Mouse (Mus musculus): ENCODE measurements at regions not wholly inside any gene's neighbourhood (a gene's known extent, or its start where the extent isn't known, plus 50 kb on each side); places are given as distances from the start of the nearest gene placed in this dataset.
A peak's percentile ranks its signal among the peaks of the same experiment; 100 is the strongest.

DNA sequence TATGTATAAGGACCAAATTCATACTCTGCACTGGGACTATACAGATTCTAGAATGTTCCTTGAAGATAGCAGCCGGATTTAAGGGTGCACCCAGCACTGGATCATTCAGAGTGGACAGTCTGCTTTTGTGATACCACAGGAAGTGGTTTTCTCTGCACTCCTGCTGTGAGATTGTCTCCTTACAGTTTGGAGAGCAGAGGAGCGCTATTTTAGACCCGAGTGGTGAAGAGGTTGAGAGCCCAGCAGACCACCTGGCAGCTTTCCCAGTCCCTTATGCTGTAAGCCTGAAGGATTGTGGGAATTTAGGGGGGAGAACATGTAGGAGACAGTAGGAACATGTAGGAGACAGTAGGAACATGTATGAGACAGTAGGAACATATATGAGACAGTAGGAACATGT, 147.5 kb upstream of the Zmiz1 start:
- no peak for DNase-seq

DNA sequence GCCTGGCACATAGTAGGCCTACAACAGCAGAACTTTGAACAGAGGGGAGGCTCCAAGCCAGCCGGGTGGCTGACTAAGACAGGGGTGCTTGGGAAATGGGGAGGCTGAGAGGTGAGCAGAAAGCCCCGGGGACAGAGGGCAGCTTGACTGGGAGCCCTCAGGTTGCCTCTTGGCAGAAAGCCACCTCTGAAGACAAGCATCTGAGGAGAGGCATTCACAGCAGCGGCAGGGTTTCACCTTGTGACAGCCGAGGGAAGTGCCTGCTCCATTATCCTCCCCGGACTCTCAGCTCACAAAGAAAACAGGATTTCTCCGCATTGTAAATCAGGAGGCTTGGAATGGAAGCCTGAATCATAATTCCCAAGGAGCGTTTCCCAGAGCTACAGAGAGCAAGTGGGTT, 146.8 kb upstream of the Zmiz1 start:
- DNase-seq, result no peak

DNA sequence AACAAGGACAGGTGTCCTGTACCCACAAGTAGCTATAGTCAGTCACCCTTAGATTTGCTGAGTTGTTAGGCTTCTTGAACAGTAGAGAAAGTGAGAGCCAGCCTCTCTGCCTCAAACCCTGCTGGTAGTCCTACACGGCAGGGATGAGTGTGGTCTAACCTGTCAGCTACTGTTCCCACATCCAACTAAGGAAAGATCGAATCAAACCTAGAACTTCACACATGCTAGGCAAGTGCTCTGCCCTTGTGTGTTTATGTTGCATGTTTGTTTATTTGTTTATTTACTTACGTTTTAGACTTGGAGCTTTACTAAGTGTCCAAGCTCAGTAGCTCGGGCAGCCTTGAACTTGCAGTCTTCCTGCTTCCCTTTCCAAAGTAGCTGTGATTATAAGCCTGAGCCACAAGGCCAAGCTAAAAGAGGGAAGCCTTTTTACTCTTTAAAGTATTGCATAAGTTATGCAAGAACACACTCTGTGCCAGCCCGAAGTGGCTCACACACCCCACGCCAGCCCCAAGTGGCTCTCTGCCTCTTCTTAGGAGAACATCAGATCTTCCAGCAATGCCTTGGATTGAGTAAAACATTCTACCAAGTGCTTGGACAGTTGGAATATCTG, 146.1 kb upstream of the Zmiz1 start:
- no peak for DNase-seq

DNA sequence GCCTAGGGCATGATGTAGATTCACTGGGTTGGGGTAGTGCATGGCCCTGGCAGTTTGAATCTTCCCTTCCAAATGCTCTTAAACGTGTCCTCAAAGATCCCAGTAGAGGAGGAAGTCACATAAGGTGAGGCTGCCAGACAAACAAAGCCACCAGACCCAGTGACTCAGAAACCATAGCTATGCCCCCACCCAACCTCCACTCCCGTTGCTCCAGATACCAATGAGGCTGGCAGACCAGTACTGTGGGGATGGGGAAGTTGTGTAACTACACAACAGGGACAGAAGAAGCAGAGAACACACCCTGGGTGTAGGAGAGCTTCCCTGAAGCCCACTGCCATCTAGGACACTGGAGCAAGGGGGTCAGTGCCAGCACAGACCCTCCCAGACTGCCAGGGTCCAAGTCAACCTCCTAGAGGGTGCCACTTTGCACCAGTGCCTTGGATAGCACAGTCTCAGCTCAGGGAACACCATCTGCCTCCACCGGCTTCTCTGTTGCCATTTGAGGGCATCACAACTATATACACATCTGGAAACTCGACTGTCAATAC, 145.2 kb upstream of the Zmiz1 start:
- no peak for DNase-seq

DNA sequence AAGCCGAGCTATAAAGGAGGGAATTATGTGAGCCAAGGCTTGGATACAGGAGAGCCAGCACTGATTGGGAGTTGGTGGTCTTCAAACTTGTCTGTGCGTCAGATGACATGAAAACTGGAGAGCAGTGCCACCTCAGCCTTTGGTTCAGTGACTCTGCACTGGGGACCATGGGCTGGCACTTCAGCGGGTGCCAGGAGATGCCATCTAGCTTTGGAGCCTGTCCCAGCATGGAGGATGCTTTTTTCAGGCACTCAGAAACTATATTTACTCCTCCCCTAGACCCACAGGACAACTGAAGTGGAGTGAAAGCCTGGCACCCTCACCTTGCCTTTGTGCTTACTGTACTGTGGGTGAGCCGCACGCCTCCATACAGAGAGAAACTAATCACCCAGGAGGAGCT, 142.5 kb upstream of the Zmiz1 start:
- DNase-seq, result no peak

DNA sequence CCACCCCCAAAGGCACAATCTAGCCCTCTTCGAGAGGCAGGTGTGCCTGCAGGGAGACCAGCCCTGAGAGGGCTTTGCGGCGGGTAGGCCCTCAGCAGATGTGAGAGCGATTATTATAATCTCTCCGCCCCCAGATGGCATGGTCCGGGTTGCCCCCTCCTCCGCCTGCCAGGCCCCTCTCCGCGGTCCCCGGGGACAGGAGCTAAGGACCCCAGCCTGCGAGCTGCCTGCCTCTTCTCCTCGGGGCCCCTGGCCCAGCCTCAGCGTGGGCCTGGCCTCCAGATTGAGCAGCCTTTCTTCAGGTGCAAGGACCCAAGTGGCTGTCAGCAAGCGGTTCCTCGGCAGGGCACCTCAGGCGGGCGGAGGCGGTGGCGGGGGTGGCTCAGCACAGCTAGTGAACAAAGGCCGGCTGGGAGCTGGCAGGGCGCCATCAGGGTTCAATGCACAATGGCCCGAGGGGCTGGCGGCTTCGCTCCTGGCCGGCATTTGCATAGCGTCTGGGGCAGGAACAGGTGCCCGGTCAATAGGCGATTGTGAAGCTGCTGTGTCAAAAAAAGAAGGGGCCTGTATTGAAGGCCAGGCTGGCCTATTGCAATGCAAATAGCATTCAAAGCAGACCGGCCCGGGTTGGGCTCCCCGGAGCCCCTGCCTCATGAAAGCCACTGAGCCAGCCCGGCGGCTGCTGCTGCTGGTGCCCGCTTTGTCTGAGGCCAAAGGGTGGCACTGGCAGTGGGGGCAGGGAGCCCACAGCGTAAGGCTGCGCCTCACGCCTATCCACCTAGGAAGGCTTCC, 141.1 kb upstream of the Zmiz1 start:
- DNase-seq, result peak; percentile 84

DNA sequence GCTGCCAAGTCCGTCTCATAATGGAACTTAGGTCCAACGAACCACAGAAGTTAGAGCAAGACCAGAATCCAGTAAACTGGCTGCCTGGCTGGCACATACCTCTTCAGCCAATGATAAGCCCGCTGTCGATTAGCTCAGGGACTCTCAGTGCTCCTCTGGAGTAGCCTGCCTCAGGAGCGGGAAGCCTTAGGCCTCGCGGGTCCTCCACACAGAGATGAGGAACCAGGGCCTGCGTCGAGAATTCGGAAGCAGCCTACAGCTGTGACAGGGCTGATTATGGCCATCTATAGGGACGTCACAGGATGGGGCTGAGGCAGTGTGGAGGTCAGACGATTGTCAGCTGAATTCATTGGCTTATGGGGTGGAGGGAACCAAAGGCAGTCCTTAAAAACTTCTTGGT, 140.1 kb upstream of the Zmiz1 start:
- no peak for DNase-seq

DNA sequence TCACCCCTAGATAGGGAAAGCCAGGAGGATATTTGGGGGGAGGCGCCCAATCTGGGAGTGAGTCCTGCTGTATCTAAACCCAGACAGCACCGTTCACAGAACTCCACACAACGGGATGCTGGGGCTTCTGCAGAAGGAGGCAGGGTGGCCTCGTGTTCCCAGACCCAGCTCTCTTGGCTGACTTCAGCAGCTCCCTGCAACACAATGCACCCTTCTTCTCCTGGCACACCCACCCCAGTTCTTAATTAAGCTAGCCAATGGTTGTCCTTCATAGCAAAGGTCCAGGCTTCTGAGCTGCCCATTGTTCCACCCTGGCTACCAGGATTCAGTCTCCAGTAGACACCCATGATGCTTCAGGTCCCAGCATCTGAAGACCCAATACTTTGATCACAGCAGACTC, 138.8 kb upstream of the Zmiz1 start:
- no peak for DNase-seq

DNA sequence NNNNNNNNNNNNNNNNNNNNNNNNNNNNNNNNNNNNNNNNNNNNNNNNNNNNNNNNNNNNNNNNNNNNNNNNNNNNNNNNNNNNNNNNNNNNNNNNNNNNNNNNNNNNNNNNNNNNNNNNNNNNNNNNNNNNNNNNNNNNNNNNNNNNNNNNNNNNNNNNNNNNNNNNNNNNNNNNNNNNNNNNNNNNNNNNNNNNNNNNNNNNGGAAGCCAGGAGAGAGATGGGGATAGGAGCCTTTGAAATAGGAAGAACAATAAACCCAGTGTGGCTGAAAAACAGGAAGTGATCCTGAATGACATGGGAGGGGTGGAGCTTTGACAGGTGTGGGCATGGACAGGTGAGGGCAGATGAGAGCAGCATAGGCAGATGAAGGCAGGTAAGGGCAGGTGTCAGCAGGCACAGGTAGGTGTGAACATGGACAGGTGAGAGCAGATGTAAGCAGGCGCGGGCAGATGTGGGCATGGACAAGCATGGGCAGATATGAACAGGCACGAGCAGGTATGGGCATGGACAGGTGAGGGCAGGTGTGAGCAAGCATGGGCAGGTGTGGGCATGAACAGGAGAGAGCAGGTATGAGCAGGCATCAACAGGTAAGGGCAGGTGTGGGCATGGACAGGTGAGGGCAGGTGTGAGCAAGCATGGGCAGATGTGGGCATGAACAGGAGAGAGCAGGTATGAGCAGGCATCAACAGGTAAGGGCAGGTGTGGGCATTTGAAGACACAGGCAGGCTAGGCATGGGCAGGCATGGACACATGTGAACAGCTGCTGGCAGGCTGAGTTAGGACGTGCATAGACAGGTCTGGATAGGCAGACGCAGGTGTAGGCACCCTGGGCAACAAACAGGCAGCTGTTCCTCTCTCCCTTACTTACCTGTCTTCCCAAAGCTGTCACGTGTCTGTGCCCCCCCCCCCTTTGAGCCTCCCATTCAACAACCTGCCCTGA, 135.2 kb upstream of the Zmiz1 start:
- DNase-seq, result no peak

DNA sequence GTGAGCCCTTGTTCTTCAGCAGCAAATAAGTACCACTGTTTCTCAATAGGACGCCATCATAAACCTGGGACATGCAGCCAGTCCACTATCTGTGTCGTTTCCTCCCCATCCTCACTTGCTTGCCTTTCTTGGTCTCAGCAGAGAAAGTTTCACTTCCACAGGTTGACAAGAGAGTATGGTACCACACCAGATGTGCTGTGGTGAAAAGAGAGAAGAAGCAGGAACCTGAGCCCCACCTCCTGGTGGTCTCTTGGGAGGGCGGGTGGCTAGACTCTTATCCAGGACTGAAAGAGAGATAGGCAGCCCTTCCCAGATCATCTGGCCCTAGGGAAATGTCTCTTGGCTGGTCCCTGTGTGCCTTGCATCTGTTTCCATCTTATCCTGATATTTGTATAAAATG, 133.1 kb upstream of the Zmiz1 start:
- no peak for DNase-seq

DNA sequence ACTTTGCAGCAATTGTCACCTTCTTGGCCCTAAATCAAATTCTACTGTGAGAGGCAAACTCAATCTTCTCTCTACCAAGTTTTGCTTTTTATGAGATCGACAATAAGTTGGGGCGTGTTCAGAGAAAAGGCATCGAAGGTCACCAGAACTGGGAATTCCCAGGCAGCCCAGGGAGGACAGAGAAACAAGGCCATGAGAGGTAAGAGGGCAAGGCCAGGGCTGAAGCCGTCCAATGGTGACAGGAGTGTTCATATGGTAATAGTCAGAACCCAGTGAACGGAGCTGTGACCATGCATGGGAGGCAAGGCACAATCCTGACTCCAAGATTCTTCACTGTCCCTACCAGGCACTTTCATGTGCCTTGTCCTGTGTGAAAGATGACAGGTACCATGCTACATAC, 130.8 kb upstream of the Zmiz1 start:
- DNase-seq, result no peak

DNA sequence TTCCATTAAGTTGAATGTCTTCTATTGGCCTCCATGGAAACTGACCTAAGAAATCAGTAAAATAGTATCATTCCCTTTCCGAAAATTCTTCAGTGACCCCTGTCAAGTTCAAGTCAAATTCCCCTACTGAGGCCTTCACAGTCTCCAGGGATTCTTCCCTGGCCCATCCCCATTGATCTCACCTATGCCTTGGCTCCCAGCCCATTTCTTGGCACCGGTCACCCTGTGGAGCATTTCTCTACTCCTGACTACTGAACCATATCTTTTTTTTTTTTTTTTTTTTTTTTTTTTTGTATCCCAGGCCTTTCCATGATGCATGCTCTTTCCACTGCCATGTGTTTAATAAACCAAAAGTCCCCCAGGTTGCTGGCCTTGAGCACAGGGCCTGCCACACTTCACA, 124.8 kb upstream of the Zmiz1 start:
- DNase-seq, result no peak

DNA sequence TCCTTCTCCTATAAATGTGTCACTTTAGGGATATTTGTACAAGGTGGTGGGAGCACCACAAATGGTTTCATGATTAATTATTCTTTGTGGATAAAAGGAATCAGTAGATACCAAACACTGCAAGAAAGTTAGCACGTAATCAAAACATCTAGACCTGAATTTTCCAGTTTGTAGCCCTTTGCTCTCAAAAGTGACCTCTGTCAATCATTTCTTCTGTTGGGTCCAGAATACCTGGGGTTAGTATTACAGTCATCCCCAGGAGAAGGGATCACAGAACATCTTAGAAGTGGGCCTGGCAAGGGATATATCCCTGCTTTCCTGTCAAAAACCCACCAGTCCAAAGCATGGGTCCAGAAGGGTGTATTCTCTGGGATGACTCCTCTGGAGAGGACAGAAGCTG, 122.1 kb upstream of the Zmiz1 start:
- DNase-seq, result no peak

DNA sequence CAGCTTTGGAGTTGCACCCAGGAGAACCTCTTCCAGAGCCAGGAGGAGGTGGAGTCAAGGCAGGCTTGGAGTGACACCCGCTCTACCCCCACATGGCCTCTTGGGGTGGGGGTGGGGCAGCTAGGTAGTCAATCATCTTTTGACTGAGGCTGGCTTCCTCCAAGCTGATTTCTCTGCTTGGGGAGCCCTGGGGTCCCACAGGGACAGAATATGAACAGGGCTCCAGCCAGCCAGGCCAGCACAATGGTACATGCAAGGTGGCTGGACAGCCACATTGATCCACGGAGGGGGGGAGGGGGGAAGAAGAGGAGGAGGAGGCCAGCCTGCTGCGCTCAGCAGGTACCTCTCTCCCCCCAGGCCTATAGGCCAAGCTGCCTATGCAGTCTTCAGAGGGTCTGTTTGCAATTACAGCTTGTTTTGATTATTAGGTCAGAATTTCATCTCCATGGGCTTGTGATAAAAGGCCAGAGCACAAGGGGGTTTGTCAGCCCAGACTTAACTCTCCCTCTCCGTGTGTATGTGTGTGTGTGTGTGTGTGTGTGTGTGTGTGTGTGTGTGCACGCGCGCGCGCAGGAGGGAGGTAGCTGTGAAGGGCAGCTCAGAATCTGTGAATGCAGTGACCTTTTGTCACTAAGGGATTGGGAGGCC, 120.5 kb upstream of the Zmiz1 start:
- no peak for DNase-seq

DNA sequence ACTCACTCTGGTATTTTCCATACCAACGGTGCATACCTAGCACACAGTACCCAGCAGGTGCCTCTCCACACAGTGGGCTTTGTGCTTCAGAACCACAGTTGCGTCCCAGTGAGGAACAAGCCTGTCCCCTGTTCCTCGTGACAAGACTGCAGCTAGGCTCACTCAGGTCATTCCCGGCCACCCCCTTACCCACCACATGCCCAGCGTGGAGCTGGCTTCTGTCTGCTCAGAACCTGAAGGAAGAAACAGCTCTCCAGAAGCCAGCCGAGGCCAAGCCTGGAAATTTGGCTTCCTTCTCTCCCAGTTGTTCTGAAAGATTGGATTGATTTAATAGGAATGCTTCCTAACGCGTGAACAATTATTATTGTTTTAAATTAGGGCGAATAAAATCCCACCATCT, 118.1 kb upstream of the Zmiz1 start:
- DNase-seq, result no peak

DNA sequence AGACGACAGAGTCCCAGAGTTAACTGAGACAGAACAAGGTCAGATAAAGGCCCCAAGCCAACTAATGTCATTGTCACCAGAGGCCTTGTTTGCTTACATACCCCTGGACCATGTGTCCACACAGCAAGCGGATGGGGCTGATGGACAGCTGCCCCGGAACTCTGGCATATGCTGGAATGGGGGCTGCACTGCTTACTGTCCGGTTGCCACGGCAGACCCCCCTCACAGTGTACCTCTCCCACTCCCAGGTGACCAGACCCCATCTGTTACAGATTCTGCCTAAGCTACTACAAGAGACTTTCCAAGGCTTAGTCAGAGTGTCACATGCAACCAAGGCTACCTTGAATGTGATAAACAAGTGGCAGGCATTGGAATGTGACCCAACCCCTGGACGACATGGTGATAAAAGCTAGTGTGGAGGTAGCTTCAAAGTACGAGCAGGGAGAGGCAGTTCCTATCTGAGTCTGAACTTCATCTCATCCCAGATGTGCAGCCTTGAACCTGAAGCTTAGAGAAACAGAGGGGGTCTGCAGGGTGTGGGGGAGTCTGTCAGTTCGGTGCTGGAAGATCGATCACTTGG, 117.0 kb upstream of the Zmiz1 start:
- no peak for DNase-seq

DNA sequence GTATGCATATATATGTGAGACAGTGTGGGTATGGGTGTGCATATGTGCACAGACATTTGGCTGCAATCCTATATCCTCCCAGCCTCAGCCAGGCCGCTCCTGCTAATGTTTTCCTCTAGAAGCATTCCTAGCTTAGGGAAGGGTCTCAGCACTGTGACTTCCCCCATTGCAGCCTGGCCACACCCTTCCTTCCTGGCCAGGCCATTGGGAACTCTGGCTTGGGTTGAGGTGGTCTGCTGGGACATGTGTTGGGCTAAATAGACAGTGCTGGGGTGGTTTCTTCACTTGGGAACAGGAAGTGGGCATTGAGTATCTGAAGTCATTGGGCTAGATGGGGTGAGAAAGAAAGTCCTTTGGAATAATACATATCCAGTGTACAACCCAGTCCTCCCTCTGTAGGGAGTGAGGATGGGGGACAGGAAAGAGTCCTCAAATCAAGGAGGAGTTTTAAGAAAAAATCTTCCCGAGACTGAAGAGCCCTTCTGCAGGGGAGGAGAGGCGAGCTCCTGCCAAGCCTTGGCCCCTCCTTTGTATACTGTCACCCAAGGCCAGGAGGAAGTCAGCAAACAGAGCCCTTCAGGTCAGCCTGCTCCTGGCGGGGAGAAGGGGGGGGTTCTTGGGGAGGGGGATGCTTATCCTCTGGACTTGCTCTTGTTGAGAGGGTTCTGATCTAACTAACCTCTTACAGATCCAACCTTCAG, 116.0 kb upstream of the Zmiz1 start:
- DNase-seq, result peak; percentile 33

DNA sequence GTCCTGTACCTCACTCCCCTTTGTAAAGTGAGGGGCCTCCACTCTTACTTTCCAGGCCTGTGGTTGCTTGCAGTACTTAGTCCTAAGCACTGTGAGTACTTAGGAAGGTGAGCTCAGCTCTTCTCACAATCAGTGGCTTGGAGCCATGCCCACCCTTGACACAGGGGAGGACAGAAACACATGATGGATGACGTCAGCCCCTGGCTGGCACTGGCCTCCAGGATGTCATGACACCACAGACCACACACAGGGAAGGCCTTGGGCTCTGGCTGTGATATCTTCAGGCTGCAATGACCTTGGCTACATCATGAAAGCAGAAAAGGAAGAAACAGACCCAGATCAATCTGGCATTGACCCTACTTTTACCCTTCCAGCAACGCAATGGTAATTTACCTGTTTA, 113.0 kb upstream of the Zmiz1 start:
- DNase-seq, result peak; percentile 65

DNA sequence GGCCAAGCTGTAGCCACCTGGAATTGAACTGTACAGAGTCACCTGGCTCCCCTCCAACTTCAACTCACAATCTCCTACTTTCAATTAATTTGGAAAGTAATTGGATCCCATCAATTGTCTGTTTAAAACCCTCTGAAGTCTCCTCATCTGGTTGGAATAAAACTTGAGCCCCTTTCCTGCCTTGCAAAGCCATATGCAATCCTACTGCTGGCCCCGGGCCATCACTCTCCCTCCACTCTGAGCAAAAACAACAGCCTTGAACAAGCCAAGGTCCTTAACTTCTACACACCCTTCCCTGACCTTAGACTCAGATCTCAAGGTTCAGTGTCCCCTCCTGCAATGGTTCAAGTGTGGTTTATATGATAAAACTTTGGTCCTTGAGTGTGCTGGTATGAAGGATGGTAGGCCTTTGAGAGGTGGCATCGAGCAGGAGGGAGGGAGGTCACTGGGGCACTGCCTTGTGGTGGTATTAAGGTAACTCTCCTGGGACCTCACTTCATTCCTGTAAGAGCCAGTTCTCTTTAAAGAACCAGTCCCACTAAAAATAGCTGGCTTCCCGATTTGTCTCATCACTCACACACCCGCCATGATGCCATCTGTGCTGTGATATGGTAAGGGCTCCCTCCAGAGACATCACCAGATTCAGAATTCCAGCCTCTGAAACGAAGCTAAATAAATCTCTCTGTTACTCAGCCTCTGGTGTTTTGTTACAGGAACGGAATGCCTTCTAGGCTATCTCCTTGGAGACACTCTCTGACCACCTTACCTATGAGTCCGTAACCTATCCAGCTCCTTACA, 112.0 kb upstream of the Zmiz1 start:
- no peak for DNase-seq

DNA sequence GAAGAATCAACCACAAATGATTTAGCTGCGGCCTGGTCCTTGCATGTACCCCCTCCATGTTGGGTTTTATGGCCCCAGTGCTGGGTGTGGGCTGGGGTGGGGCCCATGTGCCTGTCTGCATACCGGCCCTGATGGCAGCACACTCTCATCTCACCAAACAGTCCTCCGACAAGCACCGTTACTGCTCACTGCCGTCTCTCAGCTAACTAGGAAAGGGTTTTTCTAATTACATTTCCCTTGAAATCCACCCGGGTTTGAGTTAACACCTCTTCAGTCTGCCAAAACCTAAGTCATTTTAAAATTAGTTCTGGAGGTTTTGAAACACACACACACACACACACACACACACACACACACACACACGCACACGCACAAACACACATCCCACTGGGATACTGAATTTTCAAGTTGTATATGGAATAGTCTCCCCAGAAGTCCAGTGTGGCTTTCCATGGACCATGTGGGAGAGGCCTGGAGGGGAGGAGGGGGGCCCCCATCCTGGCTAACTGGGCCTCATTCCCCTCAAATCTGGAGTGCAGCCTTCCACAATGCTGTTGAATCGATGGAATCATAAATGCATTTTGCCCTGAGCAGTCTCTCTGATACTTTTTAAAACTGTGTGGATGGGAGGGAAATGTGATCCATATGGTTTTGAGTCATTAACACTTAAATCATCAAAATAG, 108.6 kb upstream of the Zmiz1 start:
- no peak for DNase-seq

All from lung, postnatal 14 days (tissue).